Mouse (Mus musculus) thymus, adult 2 months (tissue): ENCODE results near the gene Rab11b.

ENCODE experiments used
- CTCF ChIP-seq: fragments of 200-500 bp; IDR thresholded peaks from 2 replicates; pipeline ENCODE4 v1.5.1; 2012; ENCODE audit warnings: mild to moderate bottlenecking, control low read depth, low read length, moderate library complexity, borderline replicate concordance; ENCODE audit not compliant: control insufficient read depth, poor library complexity, insufficient read depth; ENCODE audit errors: extremely low read depth
- POLR2A ChIP-seq: fragments of 200-500 bp; IDR thresholded peaks from 2 replicates; pipeline ENCODE4 v1.6.1; 2012; ENCODE audit warnings: mild to moderate bottlenecking, low read length, control low read depth, moderate library complexity; ENCODE audit not compliant: control insufficient read depth, poor library complexity, insufficient read depth; ENCODE audit errors: extremely low read depth

- TF ChIP-seq POLR2A (no peak), CTCF (no peak)
Measured at GRCm38 (mm10) chr17:33729215-33729614, 31.1 kb downstream of the Rab11b start.
